Mouse (Mus musculus) MN1 (cell line): ENCODE measurements around the gene Tmtc1.

ENCODE experiments used
- DNase-seq: peaks from one replicate; pipeline ENCODE4 v3.0.0-alpha.2; 2016; ENCODE audit warnings: low spot score

Tmtc1 gene

GRCm38 (mm10) chr6:148373444-148373843, 70.7 kb downstream of the Tmtc1 start:
- DNase-seq = no peak

GRCm38 (mm10) chr6:148371223-148371622, 73.0 kb downstream of the Tmtc1 start:
- no peak for DNase-seq

DNA sequence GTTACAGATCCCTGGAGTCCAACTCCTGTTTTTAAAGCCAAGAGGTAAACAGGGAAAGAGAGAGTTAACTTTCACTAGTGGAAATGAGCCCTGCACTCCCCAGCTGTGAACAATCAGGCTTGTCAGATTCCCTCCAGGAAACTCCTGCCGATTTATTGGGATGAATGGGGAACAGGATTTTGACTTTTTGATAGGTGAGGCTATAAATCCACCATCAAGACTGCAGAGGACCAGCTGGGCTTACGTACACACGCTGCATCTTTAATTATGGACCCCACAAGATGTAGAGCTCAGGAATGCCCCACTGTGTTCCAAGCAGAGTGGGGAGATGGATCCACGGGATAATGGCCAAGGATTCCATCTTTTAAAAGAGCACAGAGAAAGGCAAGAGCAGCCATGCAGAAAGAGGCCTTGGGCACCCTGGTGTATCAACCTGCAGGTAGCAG, 77.1 kb downstream of the Tmtc1 start:
- DNase-seq = no peak

DNA sequence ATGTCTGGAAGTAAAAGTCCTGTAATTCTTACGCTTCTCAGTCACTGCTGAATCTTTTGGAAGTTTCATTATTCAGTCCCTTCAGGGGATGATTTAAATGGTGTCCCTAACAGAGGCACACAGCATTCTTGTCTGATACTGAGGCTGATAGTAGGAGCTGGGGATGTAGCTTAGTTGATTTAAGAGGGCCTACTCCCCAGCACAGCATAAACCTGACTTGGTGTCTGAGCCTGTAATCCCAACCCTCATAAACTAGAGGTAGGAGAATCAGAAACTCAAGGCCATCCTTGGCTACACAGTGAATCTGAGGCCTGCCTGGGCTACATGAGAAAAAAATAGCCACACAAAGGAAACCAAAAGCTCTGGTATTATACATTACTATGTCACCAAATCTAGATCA, 77.6 kb downstream of the Tmtc1 start:
- DNase-seq = no peak

DNA sequence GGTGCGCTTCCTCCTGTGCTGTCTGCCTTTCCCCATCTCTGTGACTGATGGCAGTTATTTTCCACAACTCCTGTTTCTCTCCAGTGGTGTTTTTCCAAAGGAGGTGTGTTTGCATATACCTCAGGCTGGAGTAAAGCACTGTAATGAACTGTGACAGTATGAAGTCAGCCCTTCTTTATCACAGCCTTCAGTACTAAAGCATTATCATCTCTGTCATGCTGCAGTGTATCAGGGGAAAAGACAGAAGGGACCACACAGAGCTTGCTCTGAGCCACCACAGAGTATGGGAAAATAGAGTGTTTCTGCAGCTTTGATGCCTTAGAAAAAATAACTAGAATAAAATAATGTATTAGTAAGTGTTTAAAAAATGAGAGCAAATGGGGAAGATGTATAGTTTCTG, 81.0 kb downstream of the Tmtc1 start:
- no peak for DNase-seq

GRCm38 (mm10) chr6:148362475-148362874, 81.7 kb downstream of the Tmtc1 start:
- peak; percentile 42 for DNase-seq

- no peak for DNase-seq
Measured at GRCm38 (mm10) chr6:148359348-148359905, 84.8 kb downstream of the Tmtc1 start.

- DNase-seq = no peak
Measured at GRCm38 (mm10) chr6:148358580-148359246, 85.5 kb downstream of the Tmtc1 start.

- DNase-seq = no peak
Measured at GRCm38 (mm10) chr6:148356141-148356540, 88.0 kb downstream of the Tmtc1 start.

- no peak for DNase-seq
Measured at GRCm38 (mm10) chr6:148354509-148355474, 89.4 kb downstream of the Tmtc1 start.

DNA sequence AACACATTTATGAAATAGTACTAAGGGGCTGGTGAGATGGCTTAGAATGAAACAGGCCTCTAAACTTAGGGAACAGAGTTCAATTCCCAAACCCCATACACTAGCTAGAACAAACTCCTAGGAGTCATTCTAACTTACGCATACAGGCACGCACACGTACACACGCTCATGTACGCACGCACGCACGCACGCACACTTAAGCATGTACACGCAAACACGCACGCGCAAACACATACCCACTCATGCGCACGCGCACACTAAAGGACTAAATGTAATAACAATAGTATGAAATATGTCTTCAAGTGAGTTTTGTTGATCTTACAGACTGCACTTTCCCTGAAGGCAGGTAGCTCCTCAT, 90.1 kb downstream of the Tmtc1 start:
- DNase-seq = no peak

GRCm38 (mm10) chr6:148345001-148345400, 99.2 kb downstream of the Tmtc1 start:
- no peak for DNase-seq

GRCm38 (mm10) chr6:148342191-148342590, 102.0 kb downstream of the Tmtc1 start:
- no peak for DNase-seq

- no peak for DNase-seq
Measured at GRCm38 (mm10) chr6:148341765-148342164, 102.4 kb downstream of the Tmtc1 start.

- DNase-seq = no peak
Measured at GRCm38 (mm10) chr6:148338326-148338957, 105.7 kb downstream of the Tmtc1 start.

DNA sequence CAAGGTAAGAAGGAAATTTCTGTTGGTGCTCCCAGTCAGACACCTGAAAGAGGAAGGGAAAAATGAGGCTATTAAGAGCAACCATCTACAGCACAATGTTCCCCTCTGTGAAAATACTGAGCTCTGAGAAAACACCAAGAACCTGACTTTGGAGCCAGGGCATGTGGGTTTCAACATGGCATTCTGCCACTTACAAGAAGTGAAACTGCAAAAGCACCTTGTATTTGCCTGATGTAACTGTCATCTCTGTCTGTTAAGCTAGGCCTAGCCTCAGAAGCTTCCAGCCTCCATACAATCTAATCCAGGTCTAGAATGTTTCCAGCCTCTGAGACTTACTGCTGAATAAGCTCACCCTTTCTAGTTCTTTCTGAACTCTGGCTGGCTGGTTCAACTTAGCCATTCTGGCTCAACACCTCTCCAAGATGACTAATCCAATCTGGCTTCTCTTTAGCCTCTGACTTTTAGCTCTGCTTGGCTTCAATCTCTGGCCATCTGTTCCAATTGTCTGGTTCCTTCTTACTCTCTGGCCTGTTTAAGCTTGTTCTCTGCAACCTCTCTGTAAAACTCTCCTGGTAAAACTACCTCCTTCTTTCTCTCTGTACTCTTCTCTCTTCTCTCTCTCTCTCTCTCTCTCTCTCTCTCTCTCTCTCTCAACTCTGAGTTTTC, 107.8 kb downstream of the Tmtc1 start:
- no peak for DNase-seq

GRCm38 (mm10) chr6:148331916-148332315, 112.3 kb downstream of the Tmtc1 start:
- no peak for DNase-seq

- DNase-seq = no peak
Measured at GRCm38 (mm10) chr6:148329976-148330375, 114.2 kb downstream of the Tmtc1 start.

DNA sequence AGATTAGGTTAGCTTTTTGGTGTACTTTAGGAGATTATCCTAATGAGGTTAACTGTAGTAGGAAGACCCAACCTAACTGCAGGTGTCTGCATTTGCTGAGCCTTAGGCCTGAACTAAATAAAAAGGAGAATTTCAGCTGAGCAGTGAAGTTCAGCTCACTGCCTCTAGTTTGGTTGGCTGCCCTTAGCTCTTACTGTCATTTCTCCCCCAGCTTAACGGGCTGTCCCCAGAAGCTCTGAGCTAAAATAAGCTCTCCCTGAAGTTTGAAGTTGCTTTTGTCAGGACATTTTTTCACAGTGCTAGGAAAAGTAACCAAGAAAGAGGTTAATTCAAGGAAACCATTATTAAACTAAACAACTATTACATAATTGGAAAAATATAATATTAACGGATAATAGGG, 115.3 kb downstream of the Tmtc1 start:
- no peak for DNase-seq

- no peak for DNase-seq
Measured at GRCm38 (mm10) chr6:148328130-148328529, 116.1 kb downstream of the Tmtc1 start.

GRCm38 (mm10) chr6:148318736-148319135, 125.5 kb downstream of the Tmtc1 start:
- no peak for DNase-seq

GRCm38 (mm10) chr6:148315571-148316080, 128.6 kb downstream of the Tmtc1 start:
- no peak for DNase-seq
